Mouse (Mus musculus) limb, embryonic 10.5 days (tissue): ENCODE data around the gene Enpp6. TPM values are rescaled to one million over a fixed set of nuclear protein-coding genes. Genes with fewer than 3 reads are reported as not detected.

Experiments used
- DNase-seq: peaks from one replicate; pipeline ENCODE4 v3.0.0-alpha.2; 2017; ENCODE audit warnings: low spot score
- H3K27ac ChIP-seq: fragments of 300-500 bp; sonication (generic); 2 replicates; pipeline ENCODE4 v1.5.1; 2016; ENCODE audit warnings: mild to moderate bottlenecking
- H3K27me3 ChIP-seq: fragments of 300-500 bp; sonication (generic); 2 replicates; pipeline ENCODE4 v1.6.1; 2016; ENCODE audit warnings: low read depth, mild to moderate bottlenecking; ENCODE audit not compliant: poor library complexity, severe bottlenecking
- H3K36me3 ChIP-seq: fragments of 300-500 bp; sonication (generic); 2 replicates; pipeline ENCODE4 v1.6.1; 2016; ENCODE audit warnings: mild to moderate bottlenecking, moderate library complexity
- H3K4me1 ChIP-seq: fragments of 300-500 bp; sonication (generic); 2 replicates; pipeline ENCODE4 v1.6.1; 2016
- H3K4me3 ChIP-seq: fragments of 300-500 bp; sonication (generic); 2 replicates; pipeline ENCODE4 v1.5.1; 2016; ENCODE audit warnings: mild to moderate bottlenecking, moderate library complexity
- H3K9me3 ChIP-seq: fragments of 300-500 bp; sonication (generic); replicated peaks from 2 replicates; pipeline ENCODE4 v1.6.1; 2016; ENCODE audit warnings: mild to moderate bottlenecking
- WGBS: fragments of 180-500 bp; shearing (Covaris S2); methylation state at CpG from one replicate; pipeline ENCODE4 v1.1.7; 2016; 5-methylcytosine and 5-hydroxymethylcytosine counted together
- polyA plus RNA-seq: library from polyadenylated mRNA; unstranded; fragments of >200 nt; fragmentation: Nextera tagmentation; extraction: Ambion mirVana; gene quantifications from 2 replicates; pipeline ENCODE4 v1.2.1, GENCODE M21; 2016

The Enpp6 gene
- polyA plus RNA-seq, result 0.09 and 0.24 TPM in 2 replicates

GRCm38 (mm10) chr8:46986386-46987140 is at the start of gene Enpp6:
Gene Enpp6 (plus strand): TSS chr8:46986887.
- Histone ChIP-seq H3K4me1 (peaks cover 11% of the 10 kb centered on the region; the same call in 1 of the 2 replicates), H3K27ac (no peak within 1 kb of the TSS), H3K9me3 (no peaks in the 10 kb centered on the region), H3K4me3 (no peak within 1 kb of the TSS), H3K27me3 (no peaks in the 10 kb centered on the region), H3K36me3 (no peaks in the 10 kb centered on the region)
- 92% methylated on average over 8 of the region's 8 CpGs for WGBS
- no peak for DNase-seq

GRCm38 (mm10) chr8:46938218-46938617 is 48.5 kb upstream of the Enpp6 start:
- no peaks in the 10 kb centered on the region for H3K36me3 ChIP-seq
- H3K27me3 ChIP-seq, result no peaks in the 10 kb centered on the region
- no peak overlapping the region for H3K4me3 ChIP-seq
- H3K27ac ChIP-seq, result no peak overlapping the region
- H3K4me1 ChIP-seq, result peaks cover 5% of the 10 kb centered on the region
- 80% methylated on average over 4 of the region's 4 CpGs for WGBS
- DNase-seq, result no peak
- H3K9me3 ChIP-seq, result no peaks in the 10 kb centered on the region

GRCm38 (mm10) chr8:46941295-46941694 is 45.4 kb upstream of the Enpp6 start:
- Histone ChIP-seq H3K4me3 (no peak overlapping the region), H3K4me1 (no peaks in the 10 kb centered on the region), H3K36me3 (no peaks in the 10 kb centered on the region), H3K27me3 (no peaks in the 10 kb centered on the region), H3K9me3 (no peaks in the 10 kb centered on the region), H3K27ac (no peak overlapping the region)
- 91% methylated on average over 11 of the region's 11 CpGs for WGBS
- no peak for DNase-seq

- H3K4me3 ChIP-seq, result no peak overlapping the region
- H3K4me1 ChIP-seq, result no peaks in the 10 kb centered on the region
- H3K9me3 ChIP-seq, result no peaks in the 10 kb centered on the region
- no peak for DNase-seq
- no peaks in the 10 kb centered on the region for H3K27me3 ChIP-seq
- WGBS, result 80% methylated on average over 15 of the region's 15 CpGs
- H3K27ac ChIP-seq, result no peak overlapping the region
- H3K36me3 ChIP-seq, result no peaks in the 10 kb centered on the region
Measured at GRCm38 (mm10) chr8:46941731-46942650, 44.7 kb upstream of the Enpp6 start.

GRCm38 (mm10) chr8:46942651-46943024 is 44.0 kb upstream of the Enpp6 start:
- WGBS, result 87% methylated on average over 11 of the region's 11 CpGs
- H3K27ac ChIP-seq, result no peak overlapping the region

GRCm38 (mm10) chr8:46943337-46943736 is 43.4 kb upstream of the Enpp6 start:
- DNase-seq, result no peak
- WGBS, result 89% methylated on average over 4 of the region's 4 CpGs
- 0 out of 2 replicates have a peak, but pooled peaks cover 7% of the 10 kb centered on the region for H3K27me3 ChIP-seq
- H3K27ac ChIP-seq, result no peak overlapping the region
- no peaks in the 10 kb centered on the region for H3K9me3 ChIP-seq
- H3K36me3 ChIP-seq, result no peaks in the 10 kb centered on the region
- no peaks in the 10 kb centered on the region; the same call in 1 of the 2 replicates for H3K4me1 ChIP-seq
- H3K4me3 ChIP-seq, result no peak overlapping the region

More at GRCm38 (mm10) chr8:46942651-46943024, 44.0 kb upstream of the Enpp6 start:
- Histone ChIP-seq H3K36me3 (no peaks in the 10 kb centered on the region), H3K4me3 (no peak overlapping the region), H3K27me3 (0 out of 2 replicates have a peak, but pooled peaks cover 5% of the 10 kb centered on the region), H3K9me3 (no peaks in the 10 kb centered on the region), H3K4me1 (no peaks in the 10 kb centered on the region)
- no peak for DNase-seq

GRCm38 (mm10) chr8:46946181-46946580 is 40.5 kb upstream of the Enpp6 start:
- no peak overlapping the region for H3K27ac ChIP-seq
- no peaks in the 10 kb centered on the region for H3K9me3 ChIP-seq
- no peaks in the 10 kb centered on the region for H3K36me3 ChIP-seq
- WGBS, result 75% methylated on average over 5 of the region's 5 CpGs
- no peak overlapping the region for H3K4me3 ChIP-seq
- 0 out of 2 replicates have a peak, but pooled peaks cover 7% of the 10 kb centered on the region for H3K27me3 ChIP-seq
- DNase-seq, result no peak
- no peaks in the 10 kb centered on the region; the same call in 1 of the 2 replicates for H3K4me1 ChIP-seq

GRCm38 (mm10) chr8:46948091-46948757 is 38.5 kb upstream of the Enpp6 start:
- no peaks in the 10 kb centered on the region for H3K36me3 ChIP-seq
- 87% methylated on average over 14 of the region's 14 CpGs for WGBS

GRCm38 (mm10) chr8:46953472-46953871 is 33.2 kb upstream of the Enpp6 start:
- no peaks in the 10 kb centered on the region; the same call in 1 of the 2 replicates for H3K4me1 ChIP-seq
- no peak overlapping the region for H3K27ac ChIP-seq
- no peaks in the 10 kb centered on the region for H3K27me3 ChIP-seq
- peak; percentile 85 for DNase-seq
- no peak overlapping the region for H3K4me3 ChIP-seq
- no peaks in the 10 kb centered on the region for H3K9me3 ChIP-seq
- 23% methylated on average over 7 of the region's 7 CpGs for WGBS
- H3K36me3 ChIP-seq, result no peaks in the 10 kb centered on the region

More at GRCm38 (mm10) chr8:46948091-46948757, 38.5 kb upstream of the Enpp6 start:
- Histone ChIP-seq H3K27me3 (0 out of 2 replicates have a peak, but pooled peaks cover 7% of the 10 kb centered on the region), H3K27ac (no peak overlapping the region), H3K4me3 (no peak overlapping the region), H3K9me3 (no peaks in the 10 kb centered on the region), H3K4me1 (no peaks in the 10 kb centered on the region; the same call in 1 of the 2 replicates)
- DNase-seq, result no peak

- Histone ChIP-seq H3K9me3 (no peaks in the 10 kb centered on the region), H3K36me3 (no peaks in the 10 kb centered on the region), H3K4me3 (no peak overlapping the region), H3K4me1 (peaks cover 25% of the 10 kb centered on the region), H3K27ac (peak overlapping the region; percentile 84; the same call in 1 of the 2 replicates), H3K27me3 (0 out of 2 replicates have a peak, but pooled peaks cover 11% of the 10 kb centered on the region)
- WGBS, result 62% methylated on average over 10 of the region's 10 CpGs
- DNase-seq, result no peak
Measured at GRCm38 (mm10) chr8:46962630-46963427, 23.9 kb upstream of the Enpp6 start.

- Histone ChIP-seq H3K36me3 (no peaks in the 10 kb centered on the region), H3K9me3 (no peaks in the 10 kb centered on the region), H3K4me1 (peaks cover 34% of the 10 kb centered on the region), H3K4me3 (no peak overlapping the region), H3K27me3 (0 out of 2 replicates have a peak, but pooled peaks cover 11% of the 10 kb centered on the region), H3K27ac (peak overlapping the region; percentile 84)
- WGBS, result 27% methylated on average over 8 of the region's 8 CpGs
- DNase-seq, result peak; percentile 38
Measured at GRCm38 (mm10) chr8:46963619-46964145, 23.0 kb upstream of the Enpp6 start.
